ENCODE assay signal across 8 mouse cellular contexts in genomic region chr17:83872806-83873348, GRCm38 (mm10). TPM values are rescaled to one million over a fixed set of nuclear protein-coding genes. Genes with fewer than 3 reads are reported as not detected.
A peak's percentile ranks its signal among the peaks of the same experiment; 100 is the strongest.
DNase-seq lines count a peak whose midpoint lies in the region; ATAC-seq and TF ChIP-seq lines count a peak whose summit lies in the region.

No protein-coding gene starts in this region.

- no peaks in the 10 kb centered on the region for H3K9me3 ChIP-seq in heart, embryonic 10.5 days
- H3K9me3 ChIP-seq in kidney, embryonic 14.5 days (ENCODE audit: control insufficient read depth, low read length) = no peaks in the 10 kb centered on the region; the same call in 1 of the 2 replicates

- no peak overlapping the region for H3K4me3 ChIP-seq in bone marrow macrophage, adult 2 months (ENCODE audit: insufficient read depth, low read length)
- H3K4me3 ChIP-seq in embryonic fibroblast, embryonic 13.5 days (ENCODE audit: insufficient read depth, low read length) = no peak overlapping the region
- H3K4me3 ChIP-seq in heart, embryonic 10.5 days = no peak overlapping the region
- H3K4me3 ChIP-seq in kidney, embryonic 14.5 days (ENCODE audit: low read length) = no peak overlapping the region

- peak; percentile 88 to 89 for DNase-seq in B cell, adult 2 months
- peak; percentile 89 for DNase-seq in heart, embryonic 10.5 days (ENCODE audit: low spot score)
- DNase-seq in liver = peak; percentile 83
- peak; percentile 93 for DNase-seq in naive thymus-derived CD4-positive, alpha-beta T cell, adult 2 months (ENCODE audit: low read depth)
- DNase-seq in splenic B cell, adult 2 months (ENCODE audit: low read depth, low spot score) = peak; percentile 91

- ATAC-seq in kidney, embryonic 14.5 days (ENCODE audit: low FRiP score, low TSS enrichment) = peak; percentile 84

- WGBS in heart, embryonic 10.5 days = 31% methylated on average over 14 of the region's 14 CpGs
- whole genome bisulfite sequencing in kidney, embryonic 14.5 days = 17% methylated on average over 14 of the region's 14 CpGs

- no peak overlapping the region for H3K27ac ChIP-seq in bone marrow macrophage, adult 2 months (ENCODE audit: insufficient read depth, low read depth, low read length)
- peak overlapping the region; percentile 47; the same call in 1 of the 2 replicates for H3K27ac ChIP-seq in embryonic fibroblast, embryonic 13.5 days (ENCODE audit: insufficient read depth, low read length)
- H3K27ac ChIP-seq in heart, embryonic 10.5 days = no peak overlapping the region
- H3K27ac ChIP-seq in kidney, embryonic 14.5 days (ENCODE audit: low read depth, low read length) = peak overlapping the region; percentile 70

- H3K27me3 ChIP-seq in heart, embryonic 10.5 days (ENCODE audit: insufficient read depth, poor library complexity, severe bottlenecking) = no peaks in the 10 kb centered on the region
- no peaks in the 10 kb centered on the region for H3K27me3 ChIP-seq in kidney, embryonic 14.5 days (ENCODE audit: control insufficient read depth, insufficient read depth, low read length)
- no peaks in the 10 kb centered on the region for H3K27me3 ChIP-seq in splenic B cell, adult 2 months (ENCODE audit: control insufficient read depth, insufficient read depth, low read length, poor library complexity, severe bottlenecking)

- TF ChIP-seq POLR2A in bone marrow macrophage, adult 2 months (IDR thresholded peaks at IDR 0.05; ENCODE audit: borderline replicate concordance, low read depth, low read length) = no peak
- no peak for TF ChIP-seq POLR2A in embryonic fibroblast, embryonic 13.5 days (IDR thresholded peaks at IDR 0.05; ENCODE audit: low read depth, low read length)

- TF ChIP-seq CTCF in bone marrow macrophage, adult 2 months (IDR thresholded peaks at IDR 0.05; ENCODE audit: low read depth, low read length) = peak; percentile 86
- TF ChIP-seq CTCF in embryonic fibroblast, embryonic 13.5 days (IDR thresholded peaks at IDR 0.05; ENCODE audit: borderline replicate concordance, insufficient read depth, low read length) = peak; percentile 83; the same call in 1 of the 2 replicates

- no peaks in the 10 kb centered on the region for H3K36me3 ChIP-seq in heart, embryonic 10.5 days
- H3K36me3 ChIP-seq in kidney, embryonic 14.5 days (ENCODE audit: control insufficient read depth, insufficient read depth, low read length) = no peaks in the 10 kb centered on the region
- H3K36me3 ChIP-seq in splenic B cell, adult 2 months (ENCODE audit: control insufficient read depth, insufficient read depth, low read length, poor library complexity, severe bottlenecking) = no peaks in the 10 kb centered on the region

- H3K9ac ChIP-seq in kidney, embryonic 14.5 days (ENCODE audit: low read depth, low read length) = peak overlapping the region; percentile 28; the same call in 1 of the 2 replicates

- H3K4me2 ChIP-seq in kidney, embryonic 14.5 days (replicated peaks; ENCODE audit: low read depth, low read length) = peak overlapping the region; percentile 28; the same call in 1 of the 2 replicates

- peaks cover 2% of the 10 kb centered on the region; the same call in 1 of the 2 replicates for H3K4me1 ChIP-seq in bone marrow macrophage, adult 2 months (ENCODE audit: control insufficient read depth, insufficient read depth, low read length)
- H3K4me1 ChIP-seq in embryonic fibroblast, embryonic 13.5 days (ENCODE audit: control insufficient read depth, insufficient read depth, low read length) = no peaks in the 10 kb centered on the region
- no peaks in the 10 kb centered on the region for H3K4me1 ChIP-seq in heart, embryonic 10.5 days
- peaks cover 6% of the 10 kb centered on the region; the same call in 1 of the 2 replicates for H3K4me1 ChIP-seq in kidney, embryonic 14.5 days (ENCODE audit: control insufficient read depth, insufficient read depth, low read length)

RNA-seq across cellular contexts. Expression of gene Haao, which starts 25.1 kb away (rescaled TPM):
- 0.79 and 1.6 TPM in 2 replicates for polyA plus RNA-seq in bone marrow macrophage, adult 2 months (2012; ENCODE audit: insufficient read depth, insufficient read length, missing spikeins)
- polyA plus RNA-seq in embryonic fibroblast, embryonic 13.5 days (2011; ENCODE audit: insufficient read length, low read depth, missing spikeins) = not detected in 2 replicates
- 0.41 and 0.68 TPM in 2 replicates for polyA plus RNA-seq in heart, embryonic 10.5 days (2016; fragmentation: Nextera tagmentation; extraction: Ambion mirVana)
- 0.72 and 0.91 TPM in 2 replicates for polyA plus RNA-seq in kidney, embryonic 14.5 days (2014; fragmentation: Nextera tagmentation; extraction: Ambion mirVana)

Comparison
In these comparisons a context has a peak if more than half of its experiments do, and no peak if none do; other contexts are left out.
1. H3K27ac ChIP-seq: peak in embryonic fibroblast, embryonic 13.5 days (single experiment) and kidney, embryonic 14.5 days (single experiment); none in bone marrow macrophage, adult 2 months (single experiment) and heart, embryonic 10.5 days (single experiment).
2. Peak in every context shown above with its lines, with median percentiles within 50 percentile points of each other: DNase-seq.